Mouse (Mus musculus) ES-E14 (cell line): Measurements from ENCODE around the gene Spsb4.

ENCODE experiments used
- CHD2 ChIP-seq: IDR thresholded peaks from 2 replicates; pipeline ENCODE4 v1.6.1; 2014; ENCODE audit warnings: mild to moderate bottlenecking, low read depth, low read length, inconsistent platforms
- HCFC1 ChIP-seq: IDR thresholded peaks from 2 replicates; pipeline ENCODE4 v1.6.1; 2012; ENCODE audit warnings: low read length, inconsistent platforms, borderline replicate concordance; ENCODE audit not compliant: insufficient read depth
- MAFK ChIP-seq: IDR thresholded peaks from 2 replicates; pipeline ENCODE4 v1.6.1; 2014; ENCODE audit warnings: mild to moderate bottlenecking, low read depth, low read length, inconsistent platforms; ENCODE audit not compliant: insufficient read depth

GRCm38 (mm10) chr9:96961986-96962701 lies 56.5 kb downstream of the Spsb4 start:
- TF ChIP-seq HCFC1 (no peak), MAFK (no peak), CHD2 (no peak)
